Mouse (Mus musculus): ENCODE measurements around the gene Abat.

Abat gene

GRCm38 (mm10) chr16:8631428-8631827, 118.2 kb downstream of the Abat start:
- DNase-seq (ENCODE audit: low spot score in 2 of 2): no peak

GRCm38 (mm10) chr16:8636867-8637216, 123.6 kb downstream of the Abat start:
- no peak for DNase-seq (ENCODE audit: low spot score in 2 of 2)

- peak; percentile 83 to 87 for DNase-seq (ENCODE audit: low spot score in 2 of 2)
Measured at GRCm38 (mm10) chr16:8637217-8638051, 124.2 kb downstream of the Abat start, which contains the start of the genes Pmm2 and Tmem186. TSS of gene Pmm2 (plus strand) at chr16:8637674. TSS of gene Tmem186 (minus strand) at chr16:8637712.

GRCm38 (mm10) chr16:8638131-8638530, 124.9 kb downstream of the Abat start:
- no peak for DNase-seq (ENCODE audit: low spot score in 2 of 2)

GRCm38 (mm10) chr16:8639466-8640191, 126.4 kb downstream of the Abat start:
- no peak for DNase-seq (ENCODE audit: low spot score in 2 of 2)

- peak in 1 of 2 experiments; percentile 30 for DNase-seq (ENCODE audit: low spot score in 2 of 2)
Measured at GRCm38 (mm10) chr16:8643855-8644254, 130.6 kb downstream of the Abat start.

GRCm38 (mm10) chr16:8645546-8645945, 132.3 kb downstream of the Abat start:
- DNase-seq (ENCODE audit: low spot score in 2 of 2): no peak

GRCm38 (mm10) chr16:8650007-8650406, 136.8 kb downstream of the Abat start:
- no peak for DNase-seq (ENCODE audit: low spot score in 2 of 2)

- no peak for DNase-seq (ENCODE audit: low spot score in 2 of 2)
Measured at GRCm38 (mm10) chr16:8655108-8655507, 141.9 kb downstream of the Abat start.

GRCm38 (mm10) chr16:8655599-8655998, 142.4 kb downstream of the Abat start:
- DNase-seq (ENCODE audit: low spot score in 2 of 2): no peak

GRCm38 (mm10) chr16:8656256-8656655, 143.0 kb downstream of the Abat start:
- DNase-seq (ENCODE audit: low spot score in 2 of 2): no peak

GRCm38 (mm10) chr16:8658349-8658748, 145.1 kb downstream of the Abat start:
- no peak for DNase-seq (ENCODE audit: low spot score in 2 of 2)

GRCm38 (mm10) chr16:8658764-8659163, 145.5 kb downstream of the Abat start:
- no peak for DNase-seq (ENCODE audit: low spot score in 2 of 2)

- no peak for DNase-seq (ENCODE audit: low spot score in 2 of 2)
Measured at GRCm38 (mm10) chr16:8663022-8663421, 149.8 kb downstream of the Abat start.

GRCm38 (mm10) chr16:8663606-8664539, 150.6 kb downstream of the Abat start:
- DNase-seq (ENCODE audit: low spot score in 2 of 2): no peak

GRCm38 (mm10) chr16:8665367-8665766, 152.1 kb downstream of the Abat start:
- no peak for DNase-seq (ENCODE audit: low spot score in 2 of 2)

GRCm38 (mm10) chr16:8666452-8666851, 153.2 kb downstream of the Abat start:
- no peak for DNase-seq (ENCODE audit: low spot score in 2 of 2)

- DNase-seq (ENCODE audit: low spot score in 2 of 2): no peak
Measured at GRCm38 (mm10) chr16:8667261-8667660, 154.0 kb downstream of the Abat start.

- no peak for DNase-seq (ENCODE audit: low spot score in 2 of 2)
Measured at GRCm38 (mm10) chr16:8667814-8668213, 154.6 kb downstream of the Abat start.

GRCm38 (mm10) chr16:8668386-8668785, 155.2 kb downstream of the Abat start:
- DNase-seq (ENCODE audit: low spot score in 2 of 2): no peak

GRCm38 (mm10) chr16:8669432-8669831, 156.2 kb downstream of the Abat start:
- no peak for DNase-seq (ENCODE audit: low spot score in 2 of 2)
